Mouse (Mus musculus) C2C12 (cell line): ENCODE measurements around the gene Kbtbd12.

ENCODE experiments used
- CTCF ChIP-seq: IDR thresholded peaks from one replicate; pipeline ENCODE4 v1.5.1; 2011; ENCODE audit not compliant: control insufficient read depth, insufficient read depth, insufficient read length
- MAX ChIP-seq: IDR thresholded peaks from one replicate; pipeline ENCODE4 v1.6.1; 2011; ENCODE audit warnings: mild to moderate bottlenecking, control low read depth
- MYOG ChIP-seq: IDR thresholded peaks from one replicate; pipeline ENCODE4 v1.6.1; 2011; ENCODE audit not compliant: control insufficient read depth, insufficient read length; ENCODE audit errors: extremely low read depth
- USF1 ChIP-seq: IDR thresholded peaks from one replicate; pipeline ENCODE4 v1.6.1; 2011; ENCODE audit warnings: low read depth, mild to moderate bottlenecking, control low read depth, moderate library complexity

- TF ChIP-seq CTCF: no peak
- no peak for TF ChIP-seq USF1
- TF ChIP-seq MAX: no peak
- no peak for TF ChIP-seq MYOG
Measured at GRCm38 (mm10) chr6:88540093-88540755, 97.5 kb downstream of the Kbtbd12 start.
